Mouse (Mus musculus): ENCODE measurements at regions not wholly inside any gene's neighbourhood (a gene's known extent, or its start where the extent isn't known, plus 50 kb on each side); places are given as distances from the start of the nearest gene placed in this dataset.

- Histone ChIP-seq H3K4me1 (ENCODE audit: control insufficient read depth, insufficient read depth, low read length) (peaks cover 17% of the 10 kb centered on the region), H3K36me3 (ENCODE audit: control insufficient read depth, insufficient read depth, low read length) (no peaks in the 10 kb centered on the region), H3K4me3 (ENCODE audit: low read length) (no peak overlapping the region), H3K27me3 (replicated peaks; ENCODE audit: control insufficient read depth, insufficient read depth, low read length) (no peaks in the 10 kb centered on the region), H3K4me2 (ENCODE audit: low read depth, low read length) (no peak overlapping the region), H3K9ac (ENCODE audit: low read depth, low read length) (no peak overlapping the region), H3K9me3 (ENCODE audit: control insufficient read depth, low read length) (no peaks in the 10 kb centered on the region), H3K27ac (ENCODE audit: low read length) (no peak overlapping the region)
- 54% methylated on average over 8 of the region's 8 CpGs for WGBS
- ATAC-seq = no peak
These were observed 122.8 kb downstream of the Cd83 start for GRCm38 (mm10) chr13:43907425-43907824.

GRCm38 (mm10) chr13:43908041-43908644, 123.6 kb downstream of the Cd83 start:
- H3K27ac ChIP-seq (ENCODE audit: low read length) = peak overlapping the region; percentile 25; the same call in 1 of the 2 replicates
- 45% methylated on average over 16 of the region's 16 CpGs for WGBS
- H3K9ac ChIP-seq (ENCODE audit: low read depth, low read length) = no peak overlapping the region
- H3K4me1 ChIP-seq (ENCODE audit: control insufficient read depth, insufficient read depth, low read length) = peaks cover 17% of the 10 kb centered on the region
- H3K4me3 ChIP-seq (ENCODE audit: low read length) = no peak overlapping the region
- H3K4me2 ChIP-seq (ENCODE audit: low read depth, low read length) = 0 out of 2 replicates have a peak overlapping the region, but pooled peaks have one; percentile 0
- no peaks in the 10 kb centered on the region for H3K27me3 ChIP-seq (replicated peaks; ENCODE audit: control insufficient read depth, insufficient read depth, low read length)
- no peaks in the 10 kb centered on the region for H3K36me3 ChIP-seq (ENCODE audit: control insufficient read depth, insufficient read depth, low read length)
- ATAC-seq = peak; percentile 85
- no peaks in the 10 kb centered on the region for H3K9me3 ChIP-seq (ENCODE audit: control insufficient read depth, low read length)

GRCm38 (mm10) chr13:43909933-43910332, 125.4 kb downstream of the Cd83 start:
- WGBS = 53% methylated on average over 7 of the region's 7 CpGs
- ATAC-seq = no peak
- Histone ChIP-seq H3K27me3 (replicated peaks; ENCODE audit: control insufficient read depth, insufficient read depth, low read length) (no peaks in the 10 kb centered on the region), H3K4me3 (ENCODE audit: low read length) (no peak overlapping the region), H3K27ac (ENCODE audit: low read length) (no peak overlapping the region), H3K4me1 (ENCODE audit: control insufficient read depth, insufficient read depth, low read length) (peaks cover 17% of the 10 kb centered on the region), H3K36me3 (ENCODE audit: control insufficient read depth, insufficient read depth, low read length) (no peaks in the 10 kb centered on the region), H3K9ac (ENCODE audit: low read depth, low read length) (no peak overlapping the region), H3K9me3 (ENCODE audit: control insufficient read depth, low read length) (no peaks in the 10 kb centered on the region), H3K4me2 (ENCODE audit: low read depth, low read length) (no peak overlapping the region)

- Histone ChIP-seq H3K27me3 (replicated peaks; ENCODE audit: control insufficient read depth, insufficient read depth, low read length) (no peaks in the 10 kb centered on the region), H3K4me3 (ENCODE audit: low read length) (no peak overlapping the region), H3K4me1 (ENCODE audit: control insufficient read depth, insufficient read depth, low read length) (peaks cover 8% of the 10 kb centered on the region), H3K9ac (ENCODE audit: low read depth, low read length) (no peak overlapping the region), H3K9me3 (ENCODE audit: control insufficient read depth, low read length) (no peaks in the 10 kb centered on the region), H3K27ac (ENCODE audit: low read length) (no peak overlapping the region), H3K36me3 (ENCODE audit: control insufficient read depth, insufficient read depth, low read length) (no peaks in the 10 kb centered on the region), H3K4me2 (ENCODE audit: low read depth, low read length) (no peak overlapping the region)
- peak; percentile 55 for ATAC-seq
- 28% methylated on average over 7 of the region's 7 CpGs for WGBS
These were observed 128.9 kb downstream of the Cd83 start for GRCm38 (mm10) chr13:43913476-43913875.

GRCm38 (mm10) chr13:43919781-43920420, 135.3 kb downstream of the Cd83 start:
- Histone ChIP-seq H3K4me1 (ENCODE audit: control insufficient read depth, insufficient read depth, low read length) (no peaks in the 10 kb centered on the region), H3K9ac (ENCODE audit: low read depth, low read length) (no peak overlapping the region), H3K4me2 (ENCODE audit: low read depth, low read length) (no peak overlapping the region), H3K36me3 (ENCODE audit: control insufficient read depth, insufficient read depth, low read length) (no peaks in the 10 kb centered on the region), H3K9me3 (ENCODE audit: control insufficient read depth, low read length) (no peaks in the 10 kb centered on the region), H3K27me3 (replicated peaks; ENCODE audit: control insufficient read depth, insufficient read depth, low read length) (no peaks in the 10 kb centered on the region), H3K4me3 (ENCODE audit: low read length) (no peak overlapping the region), H3K27ac (ENCODE audit: low read length) (no peak overlapping the region)
- 82% methylated on average over 5 of the region's 5 CpGs for WGBS
- ATAC-seq = no peak

GRCm38 (mm10) chr13:43930081-43930981, 145.8 kb downstream of the Cd83 start:
- 76% methylated on average over 19 of the region's 19 CpGs for WGBS
- no peak overlapping the region for H3K9ac ChIP-seq (ENCODE audit: low read depth, low read length)
- no peak for ATAC-seq
- H3K27me3 ChIP-seq (replicated peaks; ENCODE audit: control insufficient read depth, insufficient read depth, low read length) = no peaks in the 10 kb centered on the region
- H3K4me2 ChIP-seq (ENCODE audit: low read depth, low read length) = no peak overlapping the region
- no peak overlapping the region for H3K4me3 ChIP-seq (ENCODE audit: low read length)
- no peaks in the 10 kb centered on the region for H3K36me3 ChIP-seq (ENCODE audit: control insufficient read depth, insufficient read depth, low read length)
- H3K27ac ChIP-seq (ENCODE audit: low read length) = no peak overlapping the region
- H3K4me1 ChIP-seq (ENCODE audit: control insufficient read depth, insufficient read depth, low read length) = 0 out of 2 replicates have a peak, but pooled peaks cover 2% of the 10 kb centered on the region
- H3K9me3 ChIP-seq (ENCODE audit: control insufficient read depth, low read length) = no peaks in the 10 kb centered on the region

GRCm38 (mm10) chr13:43932946-43933345, 148.4 kb downstream of the Cd83 start:
- no peak overlapping the region for H3K4me2 ChIP-seq (ENCODE audit: low read depth, low read length)
- no peaks in the 10 kb centered on the region for H3K36me3 ChIP-seq (ENCODE audit: control insufficient read depth, insufficient read depth, low read length)
- H3K9me3 ChIP-seq (ENCODE audit: control insufficient read depth, low read length) = no peaks in the 10 kb centered on the region
- 0 out of 2 replicates have a peak, but pooled peaks cover 2% of the 10 kb centered on the region for H3K4me1 ChIP-seq (ENCODE audit: control insufficient read depth, insufficient read depth, low read length)
- 60% methylated on average over 7 of the region's 7 CpGs for WGBS
- H3K27me3 ChIP-seq (replicated peaks; ENCODE audit: control insufficient read depth, insufficient read depth, low read length) = no peaks in the 10 kb centered on the region
- no peak for ATAC-seq
- H3K9ac ChIP-seq (ENCODE audit: low read depth, low read length) = no peak overlapping the region
- H3K27ac ChIP-seq (ENCODE audit: low read length) = no peak overlapping the region
- no peak overlapping the region for H3K4me3 ChIP-seq (ENCODE audit: low read length)

- Histone ChIP-seq H3K9ac (ENCODE audit: low read depth, low read length) (no peak overlapping the region), H3K27me3 (replicated peaks; ENCODE audit: control insufficient read depth, insufficient read depth, low read length) (no peaks in the 10 kb centered on the region), H3K4me3 (ENCODE audit: low read length) (no peak overlapping the region), H3K27ac (ENCODE audit: low read length) (no peak overlapping the region), H3K9me3 (ENCODE audit: control insufficient read depth, low read length) (no peaks in the 10 kb centered on the region), H3K4me2 (ENCODE audit: low read depth, low read length) (no peak overlapping the region), H3K36me3 (ENCODE audit: control insufficient read depth, insufficient read depth, low read length) (no peaks in the 10 kb centered on the region), H3K4me1 (ENCODE audit: control insufficient read depth, insufficient read depth, low read length) (0 out of 2 replicates have a peak, but pooled peaks cover 2% of the 10 kb centered on the region)
- no peak for ATAC-seq
- WGBS = 62% methylated on average over 6 of the region's 6 CpGs
These were observed 150.7 kb downstream of the Cd83 start for GRCm38 (mm10) chr13:43935284-43935683.

- ATAC-seq = no peak
- H3K36me3 ChIP-seq (ENCODE audit: control insufficient read depth, insufficient read depth, low read length) = no peaks in the 10 kb centered on the region
- no peak overlapping the region for H3K27ac ChIP-seq (ENCODE audit: low read length)
- H3K9me3 ChIP-seq (ENCODE audit: control insufficient read depth, low read length) = no peaks in the 10 kb centered on the region
- H3K9ac ChIP-seq (ENCODE audit: low read depth, low read length) = no peak overlapping the region
- peaks cover 4% of the 10 kb centered on the region; the same call in 1 of the 2 replicates for H3K4me1 ChIP-seq (ENCODE audit: control insufficient read depth, insufficient read depth, low read length)
- no peaks in the 10 kb centered on the region for H3K27me3 ChIP-seq (replicated peaks; ENCODE audit: control insufficient read depth, insufficient read depth, low read length)
- WGBS = 67% methylated on average over 4 of the region's 4 CpGs
- no peak overlapping the region for H3K4me3 ChIP-seq (ENCODE audit: low read length)
- H3K4me2 ChIP-seq (ENCODE audit: low read depth, low read length) = no peak overlapping the region
These were observed 151.9 kb downstream of the Cd83 start for GRCm38 (mm10) chr13:43936504-43936903.

All from intestine, embryonic 16.5 days (tissue).